Mouse (Mus musculus) heart, embryonic 14.5 days (tissue): ENCODE measurements around the gene D630003M21Rik. TPM values are rescaled to one million over a fixed set of nuclear protein-coding genes. Genes with fewer than 3 reads are reported as not detected.

Experiments
- ATAC-seq: fragments of 200-750 bp; cut with Nextera tagmentation; 2 replicates; pipeline ENCODE4 v1.8.0; 2017; ENCODE audit warnings: low read depth, moderate TSS enrichment; ENCODE audit not compliant: insufficient number of reproducible peaks, insufficient read depth, low FRiP score
- H3K27ac ChIP-seq, 2 experiments: fragments of 200-500 bp in 1 of 2; fragments of 300-500 bp in 1 of 2; sonication (generic) in 1 of 2; replicated peaks in 1 of 2; 2 replicates each; pipeline ENCODE4 v1.5.1; 2012 to 2014; ENCODE audit warnings: low read depth in 2 of 2, low read length in 2 of 2, control low read depth in 1 of 2, mild to moderate bottlenecking in 1 of 2, mixed read lengths in 1 of 2; ENCODE audit not compliant: control insufficient read depth in 1 of 2, insufficient read depth in 1 of 2
- H3K27me3 ChIP-seq: fragments of 300-500 bp; sonication (generic); 2 replicates; pipeline ENCODE4 v1.6.1; 2014; ENCODE audit warnings: mild to moderate bottlenecking, low read length, control low read depth; ENCODE audit not compliant: control insufficient read depth, insufficient read depth
- H3K36me3 ChIP-seq: fragments of 300-500 bp; sonication (generic); 2 replicates; pipeline ENCODE4 v1.6.1; 2014; ENCODE audit warnings: mild to moderate bottlenecking, control low read depth, low read length, mixed read lengths; ENCODE audit not compliant: control insufficient read depth, insufficient read depth
- H3K4me1 ChIP-seq, 2 experiments: fragments of 200-500 bp in 1 of 2; fragments of 300-500 bp in 1 of 2; sonication (generic) in 1 of 2; 2 replicates each; pipeline ENCODE4 v1.6.1; 2012 to 2014; ENCODE audit warnings: low read length in 2 of 2, control low read depth in 1 of 2, mixed read lengths in 1 of 2; ENCODE audit not compliant: control insufficient read depth in 2 of 2, insufficient read depth in 2 of 2
- H3K4me2 ChIP-seq: fragments of 300-500 bp; sonication (generic); 2 replicates; pipeline ENCODE4 v1.6.1; 2014; ENCODE audit warnings: mild to moderate bottlenecking, low read length
- H3K4me3 ChIP-seq, 2 experiments: fragments of 200-500 bp in 1 of 2; fragments of 300-500 bp in 1 of 2; sonication (generic) in 1 of 2; 2 replicates each; pipeline ENCODE4 v1.5.1; 2012 to 2014; ENCODE audit warnings: low read length in 2 of 2, mild to moderate bottlenecking in 2 of 2, control low read depth in 1 of 2, low read depth in 1 of 2, moderate library complexity in 1 of 2; ENCODE audit not compliant: control insufficient read depth in 1 of 2, insufficient read depth in 1 of 2
- H3K9ac ChIP-seq: fragments of 300-500 bp; sonication (generic); 2 replicates; pipeline ENCODE4 v1.6.1; 2014; ENCODE audit warnings: mild to moderate bottlenecking, low read length
- H3K9me3 ChIP-seq: fragments of 300-500 bp; sonication (generic); 2 replicates; pipeline ENCODE4 v1.6.1; 2016; ENCODE audit warnings: low read length, control low read depth; ENCODE audit not compliant: control insufficient read depth
- WGBS: fragments of 180-500 bp; shearing (Covaris S2); extraction: QIAGEN DNeasy Blood & Tissue Kit; methylation state at CpG from one replicate; pipeline ENCODE4 v1.1.7; 2014; 5-methylcytosine and 5-hydroxymethylcytosine counted together
- polyA plus RNA-seq: library from polyadenylated mRNA; unstranded; fragments of >200 nt; fragmentation: Nextera tagmentation; extraction: Ambion mirVana; gene quantifications from 2 replicates; pipeline ENCODE4 v1.2.1, GENCODE M21; 2014

The D630003M21Rik gene
- polyA plus RNA-seq, 1 experiment from 2014 or later = 1.3 TPM

GRCm38 (mm10) chr2:158179370-158180111, 49.5 kb downstream of the D630003M21Rik start:
- peak overlapping the region; percentile 40 to 69 for H3K27ac ChIP-seq
- H3K27me3 ChIP-seq = no peaks in the 10 kb centered on the region
- peak overlapping the region; percentile 70 for H3K4me2 ChIP-seq
- no peaks in the 10 kb centered on the region for H3K9me3 ChIP-seq
- ATAC-seq = 0 out of 2 replicates have a peak, but pooled peaks have one; percentile 25
- H3K4me3 ChIP-seq = peak overlapping the region; percentile 29 to 30
- no peaks in the 10 kb centered on the region for H3K36me3 ChIP-seq
- WGBS = 20% methylated on average over 18 of the region's 18 CpGs
- peaks cover 23 to 24% of the 10 kb centered on the region in 2 experiments for H3K4me1 ChIP-seq
- peak overlapping the region; percentile 58 for H3K9ac ChIP-seq

GRCm38 (mm10) chr2:158178696-158179369, 50.2 kb downstream of the D630003M21Rik start:
- no peaks in the 10 kb centered on the region for H3K36me3 ChIP-seq
- H3K27ac ChIP-seq = peak overlapping the region; percentile 40 to 69
- peak overlapping the region; percentile 58 for H3K9ac ChIP-seq
- H3K27me3 ChIP-seq = no peaks in the 10 kb centered on the region
- ATAC-seq = peak; percentile 79
- WGBS = 10% methylated on average over 18 of the region's 19 CpGs
- H3K4me1 ChIP-seq = peaks cover 23 to 24% of the 10 kb centered on the region in 2 experiments
- H3K9me3 ChIP-seq = no peaks in the 10 kb centered on the region
- H3K4me3 ChIP-seq = peak overlapping the region; percentile 29 to 30
- peak overlapping the region; percentile 70 for H3K4me2 ChIP-seq

GRCm38 (mm10) chr2:158178139-158178538, 50.9 kb downstream of the D630003M21Rik start:
- H3K27me3 ChIP-seq = no peaks in the 10 kb centered on the region
- H3K9ac ChIP-seq = no peak overlapping the region
- WGBS = 75% methylated on average over 4 of the region's 4 CpGs
- peaks cover 23 to 24% of the 10 kb centered on the region in 2 experiments for H3K4me1 ChIP-seq
- H3K36me3 ChIP-seq = no peaks in the 10 kb centered on the region
- H3K4me2 ChIP-seq = no peak overlapping the region
- no peak overlapping the region for H3K4me3 ChIP-seq
- ATAC-seq = no peak
- H3K27ac ChIP-seq = no peak overlapping the region
- no peaks in the 10 kb centered on the region for H3K9me3 ChIP-seq

GRCm38 (mm10) chr2:158177574-158177973, 51.4 kb downstream of the D630003M21Rik start:
- no peaks in the 10 kb centered on the region for H3K27me3 ChIP-seq
- H3K4me2 ChIP-seq = no peak overlapping the region
- no peak for ATAC-seq
- H3K36me3 ChIP-seq = no peaks in the 10 kb centered on the region
- peaks cover 23 to 24% of the 10 kb centered on the region in 2 experiments for H3K4me1 ChIP-seq
- H3K27ac ChIP-seq = no peak overlapping the region
- no peak overlapping the region for H3K4me3 ChIP-seq
- no peaks in the 10 kb centered on the region for H3K9me3 ChIP-seq
- 81% methylated on average over 3 of the region's 3 CpGs for WGBS
- no peak overlapping the region for H3K9ac ChIP-seq

GRCm38 (mm10) chr2:158176763-158177162, 52.3 kb downstream of the D630003M21Rik start:
- 88% methylated on average over 9 of the region's 9 CpGs for WGBS
- Histone ChIP-seq H3K9ac (no peak overlapping the region), H3K27me3 (no peaks in the 10 kb centered on the region), H3K9me3 (no peaks in the 10 kb centered on the region), H3K27ac (no peak overlapping the region), H3K4me1 (peaks cover 23 to 24% of the 10 kb centered on the region in 2 experiments), H3K4me2 (no peak overlapping the region), H3K36me3 (no peaks in the 10 kb centered on the region), H3K4me3 (no peak overlapping the region)
- ATAC-seq = no peak

- Histone ChIP-seq H3K9me3 (no peaks in the 10 kb centered on the region), H3K36me3 (no peaks in the 10 kb centered on the region), H3K4me3 (no peak overlapping the region), H3K9ac (no peak overlapping the region), H3K4me2 (no peak overlapping the region), H3K4me1 (peaks cover 23 to 24% of the 10 kb centered on the region in 2 experiments), H3K27me3 (no peaks in the 10 kb centered on the region), H3K27ac (no peak overlapping the region; a peak in 1 of 4 replicates)
- 23% methylated on average over 3 of the region's 3 CpGs for WGBS
- ATAC-seq = no peak
Measured at GRCm38 (mm10) chr2:158175433-158175832, 53.6 kb downstream of the D630003M21Rik start.

- no peaks in the 10 kb centered on the region for H3K36me3 ChIP-seq
- H3K27ac ChIP-seq = no peak overlapping the region; a peak in 1 of 4 replicates
- H3K27me3 ChIP-seq = no peaks in the 10 kb centered on the region
- H3K9me3 ChIP-seq = no peaks in the 10 kb centered on the region
- WGBS = 73% methylated on average over 15 of the region's 15 CpGs
- no peak overlapping the region for H3K4me3 ChIP-seq
- H3K4me1 ChIP-seq = peaks cover 23 to 26% of the 10 kb centered on the region in 2 experiments
- no peak for ATAC-seq
- H3K4me2 ChIP-seq = no peak overlapping the region
- no peak overlapping the region for H3K9ac ChIP-seq
Measured at GRCm38 (mm10) chr2:158174958-158175357, 54.1 kb downstream of the D630003M21Rik start.
